Mouse (Mus musculus) kidney, embryonic 16.5 days (tissue): ENCODE data around the gene Col25a1. TPM values are rescaled to one million over a fixed set of nuclear protein-coding genes. Genes with fewer than 3 reads are reported as not detected.

Experiments
- ATAC-seq: fragments of 200-750 bp; cut with Nextera tagmentation; 2 replicates; pipeline ENCODE4 v1.8.0; 2017; ENCODE audit warnings: moderate TSS enrichment; ENCODE audit not compliant: low FRiP score, low TSS enrichment
- H3K27ac ChIP-seq: fragments of 300-500 bp; sonication (generic); 2 replicates; pipeline ENCODE4 v1.5.1; 2014; ENCODE audit warnings: low read length
- H3K27me3 ChIP-seq: fragments of 300-500 bp; sonication (generic); 2 replicates; pipeline ENCODE4 v1.6.1; 2014; ENCODE audit warnings: low read length, control low read depth, mixed read lengths; ENCODE audit not compliant: insufficient read depth
- H3K36me3 ChIP-seq: fragments of 300-500 bp; sonication (generic); 2 replicates; pipeline ENCODE4 v1.6.1; 2014; ENCODE audit warnings: low read length, control low read depth, mixed read lengths; ENCODE audit not compliant: insufficient read depth
- H3K4me1 ChIP-seq: fragments of 300-500 bp; sonication (generic); 2 replicates; pipeline ENCODE4 v1.6.1; 2014; ENCODE audit warnings: low read length, control low read depth, mixed read lengths; ENCODE audit not compliant: insufficient read depth
- H3K4me2 ChIP-seq: fragments of 300-500 bp; sonication (generic); replicated peaks from 2 replicates; pipeline ENCODE4 v1.6.1; 2014; ENCODE audit warnings: low read depth, low read length
- H3K4me3 ChIP-seq: fragments of 300-500 bp; sonication (generic); 2 replicates; pipeline ENCODE4 v1.5.1; 2014; ENCODE audit warnings: mild to moderate bottlenecking, low read length
- H3K9ac ChIP-seq: fragments of 300-500 bp; sonication (generic); replicated peaks from 2 replicates; pipeline ENCODE4 v1.6.1; 2014; ENCODE audit warnings: low read length
- H3K9me3 ChIP-seq: fragments of 300-500 bp; sonication (generic); 2 replicates; pipeline ENCODE4 v1.6.1; 2016; ENCODE audit warnings: low read length, control low read depth
- WGBS: fragments of 180-500 bp; shearing (Covaris S2); extraction: QIAGEN DNeasy Blood & Tissue Kit; methylation state at CpG from one replicate; pipeline ENCODE4 v1.1.7; 2014; 5-methylcytosine and 5-hydroxymethylcytosine counted together
- polyA plus RNA-seq: library from polyadenylated mRNA; unstranded; fragments of >200 nt; fragmentation: Nextera tagmentation; extraction: Ambion mirVana; gene quantifications from 2 replicates; pipeline ENCODE4 v1.2.1, GENCODE M21; 2015

The Col25a1 gene
- polyA plus RNA-seq, 1 experiment from 2014 or later: 4.2 TPM

GRCm38 (mm10) chr3:130256610-130257009 is 125.3 kb downstream of the Col25a1 start:
- Histone ChIP-seq H3K4me3 (no peak overlapping the region), H3K9me3 (peaks cover 4% of the 10 kb centered on the region; the same call in 1 of the 2 replicates), H3K4me1 (peaks cover 6% of the 10 kb centered on the region; the same call in 1 of the 2 replicates), H3K4me2 (no peak overlapping the region), H3K36me3 (no peaks in the 10 kb centered on the region), H3K27ac (no peak overlapping the region), H3K9ac (no peak overlapping the region), H3K27me3 (no peaks in the 10 kb centered on the region)
- 71% methylated on average over 7 of the region's 7 CpGs for WGBS
- no peak for ATAC-seq

- no peak overlapping the region for H3K27ac ChIP-seq
- H3K4me1 ChIP-seq: no peaks in the 10 kb centered on the region
- ATAC-seq: no peak
These were observed 128.4 kb downstream of the Col25a1 start for GRCm38 (mm10) chr3:130259670-130260069.

GRCm38 (mm10) chr3:130260316-130260715 is 129.0 kb downstream of the Col25a1 start:
- ATAC-seq: peak; percentile 87
- WGBS: 36% methylated on average over 2 of the region's 2 CpGs
- H3K4me2 ChIP-seq: no peak overlapping the region

More at GRCm38 (mm10) chr3:130259670-130260069, 128.4 kb downstream of the Col25a1 start:
- no peak overlapping the region for H3K4me2 ChIP-seq
- peaks cover 4% of the 10 kb centered on the region; the same call in 1 of the 2 replicates for H3K9me3 ChIP-seq
- no peak overlapping the region for H3K4me3 ChIP-seq
- 88% methylated on average over 2 of the region's 2 CpGs for WGBS
- H3K36me3 ChIP-seq: no peaks in the 10 kb centered on the region
- H3K27me3 ChIP-seq: no peaks in the 10 kb centered on the region
- H3K9ac ChIP-seq: no peak overlapping the region

GRCm38 (mm10) chr3:130265104-130265503 is 133.8 kb downstream of the Col25a1 start:
- H3K4me3 ChIP-seq: no peak overlapping the region
- ATAC-seq: no peak
- 77% methylated on average over 9 of the region's 9 CpGs for WGBS
- H3K27me3 ChIP-seq: no peaks in the 10 kb centered on the region
- no peak overlapping the region for H3K9ac ChIP-seq
- H3K9me3 ChIP-seq: no peaks in the 10 kb centered on the region
- no peak overlapping the region for H3K4me2 ChIP-seq
- no peaks in the 10 kb centered on the region for H3K4me1 ChIP-seq
- H3K27ac ChIP-seq: no peak overlapping the region
- no peaks in the 10 kb centered on the region for H3K36me3 ChIP-seq

More at GRCm38 (mm10) chr3:130260316-130260715, 129.0 kb downstream of the Col25a1 start:
- no peaks in the 10 kb centered on the region for H3K4me1 ChIP-seq
- H3K9ac ChIP-seq: no peak overlapping the region
- no peaks in the 10 kb centered on the region for H3K27me3 ChIP-seq
- H3K9me3 ChIP-seq: peaks cover 4% of the 10 kb centered on the region; the same call in 1 of the 2 replicates
- H3K27ac ChIP-seq: no peak overlapping the region
- no peak overlapping the region for H3K4me3 ChIP-seq
- no peaks in the 10 kb centered on the region for H3K36me3 ChIP-seq

GRCm38 (mm10) chr3:130270509-130270908 is 139.2 kb downstream of the Col25a1 start:
- no peaks in the 10 kb centered on the region for H3K27me3 ChIP-seq
- no peak for ATAC-seq

GRCm38 (mm10) chr3:130273949-130274348 is 142.6 kb downstream of the Col25a1 start:
- Histone ChIP-seq H3K9ac (no peak overlapping the region), H3K27me3 (no peaks in the 10 kb centered on the region), H3K4me3 (no peak overlapping the region), H3K9me3 (peaks cover 2% of the 10 kb centered on the region; the same call in 1 of the 2 replicates), H3K36me3 (no peaks in the 10 kb centered on the region), H3K4me2 (no peak overlapping the region), H3K27ac (no peak overlapping the region), H3K4me1 (peaks cover 3% of the 10 kb centered on the region; the same call in 1 of the 2 replicates)
- ATAC-seq: no peak
- WGBS: 83% methylated on average over 2 of the region's 2 CpGs

More at GRCm38 (mm10) chr3:130270509-130270908, 139.2 kb downstream of the Col25a1 start:
- Histone ChIP-seq H3K9ac (no peak overlapping the region), H3K36me3 (no peaks in the 10 kb centered on the region), H3K4me2 (no peak overlapping the region), H3K9me3 (peaks cover 2% of the 10 kb centered on the region; the same call in 1 of the 2 replicates), H3K4me1 (no peaks in the 10 kb centered on the region), H3K27ac (no peak overlapping the region), H3K4me3 (no peak overlapping the region)
- 93% methylated on average over 3 of the region's 3 CpGs for WGBS

- no peak for ATAC-seq
- Histone ChIP-seq H3K4me3 (no peak overlapping the region), H3K27me3 (no peaks in the 10 kb centered on the region), H3K36me3 (no peaks in the 10 kb centered on the region), H3K9me3 (no peaks in the 10 kb centered on the region), H3K27ac (no peak overlapping the region), H3K4me2 (no peak overlapping the region), H3K9ac (no peak overlapping the region), H3K4me1 (peaks cover 10% of the 10 kb centered on the region; the same call in 1 of the 2 replicates)
- 62% methylated on average over 10 of the region's 10 CpGs for WGBS
These were observed 147.2 kb downstream of the Col25a1 start for GRCm38 (mm10) chr3:130278298-130279050.

GRCm38 (mm10) chr3:130283011-130283760 is 151.9 kb downstream of the Col25a1 start:
- no peak for ATAC-seq
- no peaks in the 10 kb centered on the region for H3K9me3 ChIP-seq
- no peaks in the 10 kb centered on the region for H3K36me3 ChIP-seq
- no peak overlapping the region for H3K4me3 ChIP-seq
- H3K9ac ChIP-seq: no peak overlapping the region
- H3K27ac ChIP-seq: no peak overlapping the region
- no peaks in the 10 kb centered on the region for H3K27me3 ChIP-seq
- no peak overlapping the region for H3K4me2 ChIP-seq
- WGBS: 53% methylated on average over 11 of the region's 11 CpGs
- peaks cover 9% of the 10 kb centered on the region; the same call in 1 of the 2 replicates for H3K4me1 ChIP-seq

- Histone ChIP-seq H3K4me2 (no peak overlapping the region), H3K9ac (no peak overlapping the region), H3K9me3 (no peaks in the 10 kb centered on the region), H3K27ac (no peak overlapping the region), H3K27me3 (no peaks in the 10 kb centered on the region), H3K4me3 (no peak overlapping the region), H3K4me1 (peaks cover 8% of the 10 kb centered on the region; the same call in 1 of the 2 replicates), H3K36me3 (no peaks in the 10 kb centered on the region)
- no peak for ATAC-seq
- WGBS: 79% methylated on average over 2 of the region's 2 CpGs
These were observed 156.8 kb downstream of the Col25a1 start for GRCm38 (mm10) chr3:130288102-130288501.
